Mouse (Mus musculus) lung, adult 2 months (tissue): Measurements from ENCODE around the gene Gdap1l1.

Experiments
- CTCF ChIP-seq: fragments of 200-500 bp; IDR thresholded peaks from 2 replicates; pipeline ENCODE4 v1.5.1; 2011; ENCODE audit warnings: mild to moderate bottlenecking, low read length, control low read depth; ENCODE audit not compliant: insufficient read depth
- POLR2A ChIP-seq: fragments of 200-500 bp; IDR thresholded peaks from 2 replicates; pipeline ENCODE4 v1.6.1; 2011; ENCODE audit warnings: low read depth, mild to moderate bottlenecking, control low read depth, low read length, borderline replicate concordance; ENCODE audit errors: extremely low read depth

- no peak for TF ChIP-seq CTCF
- TF ChIP-seq POLR2A, result no peak
Measured at GRCm38 (mm10) chr2:163458539-163459265, 20.4 kb downstream of the Gdap1l1 start.
